Mouse (Mus musculus) CD4-positive, CD25-positive, alpha-beta regulatory T cell, adult 2 months (primary cell): Measurements from ENCODE around the gene Fam181a.

Experiments
- DNase-seq: peaks from one replicate; pipeline ENCODE4 v3.0.0-alpha.2; 2012; ENCODE audit warnings: low read depth, low spot score

Fam181a gene

GRCm38 (mm10) chr12:103356415-103356748 lies 45.6 kb downstream of the Fam181a start:
- no peak for DNase-seq

- no peak for DNase-seq
Measured at GRCm38 (mm10) chr12:103358216-103358615, 47.4 kb downstream of the Fam181a start.

GRCm38 (mm10) chr12:103358951-103359801 lies 48.4 kb downstream of the Fam181a start:
- DNase-seq, result no peak

- DNase-seq, result no peak
Measured at GRCm38 (mm10) chr12:103360812-103361211, 50.0 kb downstream of the Fam181a start.

GRCm38 (mm10) chr12:103361539-103362307 lies 50.9 kb downstream of the Fam181a start:
- DNase-seq, result no peak

- DNase-seq, result no peak
Measured at GRCm38 (mm10) chr12:103362336-103362735, 51.6 kb downstream of the Fam181a start.
